Mouse (Mus musculus) liver, embryonic 14.5 days (tissue): ENCODE results near the gene Smyd5.

Source experiments
- CTCF ChIP-seq: IDR thresholded peaks from 2 replicates; pipeline ENCODE4 v1.5.1; 2016; ENCODE audit warnings: antibody characterized with exemption, low read depth, control low read depth
- EP300 ChIP-seq: IDR thresholded peaks from 2 replicates; pipeline ENCODE4 v1.6.1; 2016; ENCODE audit warnings: antibody characterized with exemption, low read depth

DNA sequence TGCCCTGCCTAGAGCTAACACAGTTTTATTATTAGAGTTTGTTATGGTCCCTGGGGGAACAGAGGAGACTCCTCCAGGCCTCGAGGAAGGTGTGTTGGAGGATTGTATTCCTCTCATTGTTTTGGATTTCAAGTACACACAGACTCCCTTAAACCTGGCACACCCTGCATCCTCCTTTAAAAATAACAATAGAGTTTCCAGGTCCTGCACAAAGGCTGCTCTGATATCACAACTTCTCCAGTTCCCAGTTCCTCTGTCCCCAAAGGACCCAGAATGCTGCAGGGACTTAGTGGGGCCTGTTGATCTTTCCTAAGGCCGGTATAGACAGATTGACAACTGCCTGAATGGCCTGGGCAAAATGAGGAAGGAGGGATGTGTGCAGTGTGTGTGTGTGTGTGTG, 29.2 kb upstream of the Smyd5 start:
- no peak for TF ChIP-seq CTCF
- no peak for TF ChIP-seq EP300
